Mouse (Mus musculus): Measurements from ENCODE around the gene Actr5.

DNA sequence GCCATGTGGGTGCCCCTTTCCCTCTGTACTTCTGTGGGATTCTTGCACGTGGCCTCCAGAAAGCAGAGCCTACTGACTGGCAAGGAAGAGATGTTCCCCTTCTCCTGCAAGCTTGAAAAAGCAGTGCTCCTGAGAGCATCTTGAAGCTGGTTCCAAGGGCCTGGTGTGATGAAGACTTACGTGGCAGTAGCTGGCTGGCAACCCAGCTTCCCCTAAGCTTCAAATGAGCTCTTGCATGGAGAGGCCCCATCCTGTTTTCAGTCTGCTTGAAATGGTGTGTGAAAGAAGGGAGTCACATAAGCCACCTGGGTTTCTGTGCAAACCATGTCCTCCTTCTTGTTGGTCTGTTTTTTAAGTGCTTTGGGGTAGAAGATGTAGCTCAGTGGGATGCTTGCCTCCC lies 17.9 kb downstream of the Actr5 start:
- TF ChIP-seq CTCF (IDR thresholded peaks at IDR 0.05) (no peak), EP300 (IDR thresholded peaks at IDR 0.05) (no peak)
